Mouse (Mus musculus) R1 (cell line): ENCODE measurements around the gene Hcst.

Experiments
- DNase-seq: peaks from one replicate; pipeline ENCODE4 v3.0.0-alpha.2; 2018; ENCODE audit warnings: low read depth, low spot score

Hcst gene

DNA sequence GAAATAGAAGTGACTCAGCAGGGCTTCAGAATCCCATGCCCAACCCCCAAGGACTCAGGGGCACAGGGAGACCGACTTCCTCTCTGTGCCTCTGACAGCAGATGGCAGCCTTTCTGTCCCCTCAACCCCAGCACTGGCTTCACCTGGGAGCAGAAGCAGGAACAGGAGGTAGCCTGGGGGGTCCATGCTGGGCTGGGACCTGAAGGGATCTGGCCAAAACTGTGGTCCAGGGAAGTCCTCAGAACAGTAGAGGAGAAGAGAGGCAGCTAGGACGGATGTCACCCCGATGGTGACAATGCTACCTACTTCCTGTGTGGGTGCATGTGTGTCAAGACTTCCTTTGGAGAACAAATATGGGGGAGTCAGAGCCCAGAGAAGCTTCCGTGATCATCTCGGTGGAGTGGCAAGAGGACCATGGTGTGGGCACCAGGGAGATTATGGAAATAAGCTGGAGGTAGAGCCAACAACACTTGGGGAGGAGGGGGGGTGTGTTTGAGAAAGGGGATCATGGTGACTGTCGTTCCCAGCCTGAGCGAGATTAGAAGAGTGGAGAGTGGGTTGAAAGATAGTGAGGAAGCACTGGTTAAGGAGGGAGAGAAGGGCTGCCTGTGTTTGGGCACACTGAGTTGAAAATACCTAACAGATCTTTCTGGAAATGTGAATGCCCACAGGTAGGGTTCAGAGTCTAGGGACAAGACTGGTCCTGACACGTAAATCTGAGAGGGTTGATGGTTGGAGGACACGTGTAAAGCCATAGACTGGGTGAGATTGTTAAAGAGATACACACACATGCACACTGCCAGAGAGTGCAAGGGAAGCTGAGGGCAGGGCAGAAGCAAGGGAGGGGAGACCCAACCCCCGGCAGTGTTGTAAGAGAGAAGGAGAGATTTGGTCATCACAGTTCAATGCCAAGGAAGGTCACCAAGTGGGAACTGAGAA, at the start of gene Hcst:
Hcst (minus strand) TSS at position 294 of the 939 bp plus-strand sequence.
- DNase-seq = no peak

DNA sequence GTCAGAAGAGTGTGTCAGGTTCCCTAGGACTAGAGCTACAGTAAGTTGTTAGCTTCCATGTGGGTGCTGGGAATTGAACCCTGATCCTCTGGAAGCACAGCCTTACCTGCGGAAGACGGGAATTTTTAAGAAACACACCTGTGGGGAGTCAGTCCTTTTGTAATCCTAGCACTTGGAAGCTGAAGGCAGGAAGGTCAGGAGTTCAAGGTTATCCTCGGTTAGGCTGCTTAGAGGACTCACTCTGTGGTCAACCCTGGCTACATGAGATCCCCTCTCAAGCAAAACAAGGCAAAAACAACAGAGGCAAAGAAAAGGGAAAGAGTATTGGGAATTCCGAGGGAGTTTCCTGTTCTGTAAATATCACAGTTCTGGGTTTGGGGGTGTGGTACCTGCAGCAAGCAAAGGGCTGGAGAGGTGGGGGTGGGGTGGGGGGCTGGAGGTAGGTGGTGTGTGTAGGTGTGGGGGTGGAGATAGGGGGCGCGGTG, 45.2 kb upstream of the Hcst start:
- DNase-seq = peak; percentile 97

DNA sequence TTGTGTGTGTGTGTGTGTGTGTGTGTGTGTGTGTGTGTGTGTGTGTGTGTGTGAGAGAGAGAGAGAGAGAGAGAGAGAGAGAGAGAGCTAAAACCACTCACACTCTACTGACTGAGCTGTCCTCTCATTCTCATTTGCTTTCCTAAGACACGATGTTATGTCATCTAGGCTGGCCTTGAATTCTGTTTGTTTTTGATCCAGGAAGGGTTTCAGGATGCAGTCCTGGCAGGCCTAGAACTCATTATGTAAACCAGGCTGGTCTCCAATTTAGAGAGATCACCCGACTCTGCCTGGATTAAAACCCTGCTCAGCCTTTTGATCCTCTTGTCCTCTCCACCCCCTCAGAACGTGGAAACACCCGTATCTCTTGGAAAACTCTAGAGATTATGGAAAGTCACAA, 44.3 kb upstream of the Hcst start:
- DNase-seq = peak; percentile 81

DNA sequence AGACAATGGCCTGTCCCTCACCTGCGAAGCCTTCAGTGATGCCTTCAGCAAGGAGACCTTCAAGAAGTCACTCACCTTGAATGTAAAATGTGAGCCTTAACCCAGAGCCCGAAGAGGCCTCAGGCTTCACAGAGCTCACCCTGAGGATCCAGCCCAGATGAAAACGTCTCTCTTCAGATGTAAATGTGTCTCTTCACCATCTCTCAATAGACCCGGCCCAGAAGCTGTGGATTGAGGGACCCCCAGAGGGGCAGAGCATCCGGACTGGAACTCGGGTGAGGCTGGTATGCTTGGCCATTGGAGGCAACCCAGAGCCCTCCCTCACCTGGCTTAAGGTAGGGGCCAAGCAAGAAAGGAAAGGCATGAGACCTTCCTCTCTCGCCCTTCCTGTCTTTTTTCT, 43.9 kb upstream of the Hcst start:
- DNase-seq = peak; percentile 92

DNA sequence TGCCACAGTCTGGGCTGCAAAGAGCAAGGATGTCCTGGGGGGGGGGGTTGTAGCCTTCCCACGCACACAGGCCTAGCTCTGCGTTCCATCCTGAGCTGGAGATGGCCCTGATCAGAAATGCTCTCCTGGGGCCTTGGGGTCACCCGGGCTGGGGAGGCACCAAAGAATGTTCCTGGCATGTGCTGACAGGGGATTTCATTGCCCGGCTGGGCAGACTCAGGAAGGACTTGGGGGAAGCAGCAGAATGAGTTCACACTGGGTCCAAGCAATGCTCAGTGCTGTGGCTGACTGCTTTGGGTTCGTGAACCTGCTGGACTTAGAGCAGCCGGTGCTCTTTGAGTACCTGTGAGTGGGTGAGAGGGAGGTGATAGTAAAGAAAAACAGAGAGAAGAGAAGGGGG, 39.8 kb upstream of the Hcst start:
- no peak for DNase-seq

DNA sequence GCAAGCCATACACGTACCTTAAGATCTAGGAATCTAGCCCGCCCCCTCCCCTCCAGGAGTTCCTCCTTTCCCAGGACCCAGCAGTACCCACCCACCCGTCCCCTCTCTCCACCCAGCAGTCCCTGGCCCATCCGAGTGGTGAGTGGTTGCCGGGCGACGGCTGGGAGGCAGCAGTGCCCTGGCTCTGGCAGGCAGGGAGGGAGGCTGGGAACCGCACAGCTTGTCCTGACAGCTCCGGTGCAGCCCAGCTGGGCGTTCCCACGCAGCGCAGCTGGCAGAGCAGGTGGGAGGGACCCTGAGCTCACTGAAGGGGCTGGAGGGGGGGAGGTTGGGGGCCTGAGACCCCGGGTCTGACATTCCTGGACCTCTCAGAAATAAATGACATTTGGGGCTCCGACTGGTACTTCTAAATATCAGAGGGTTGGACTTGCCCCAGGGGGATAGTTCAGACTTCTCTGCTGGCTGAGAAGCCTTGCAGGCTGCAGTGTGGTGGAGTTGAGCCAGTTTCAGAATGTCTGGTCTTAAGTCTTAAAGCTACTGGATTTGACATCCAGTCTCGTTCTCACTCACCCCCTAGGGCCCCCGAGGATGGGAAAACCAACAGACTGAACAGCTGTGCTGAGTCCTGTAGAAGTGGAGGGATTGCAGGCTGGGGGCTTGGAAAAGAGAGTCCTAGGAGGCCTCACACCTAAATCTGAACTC, 38.1 kb upstream of the Hcst start, which contains the start of the genes Kirrel2 and Nphs1:
Kirrel2 (minus strand) TSS at position 62 of the 702 bp plus-strand sequence.
Nphs1 (plus strand) TSS at position 687 of the 702 bp plus-strand sequence.
- peak; percentile 57 for DNase-seq

DNA sequence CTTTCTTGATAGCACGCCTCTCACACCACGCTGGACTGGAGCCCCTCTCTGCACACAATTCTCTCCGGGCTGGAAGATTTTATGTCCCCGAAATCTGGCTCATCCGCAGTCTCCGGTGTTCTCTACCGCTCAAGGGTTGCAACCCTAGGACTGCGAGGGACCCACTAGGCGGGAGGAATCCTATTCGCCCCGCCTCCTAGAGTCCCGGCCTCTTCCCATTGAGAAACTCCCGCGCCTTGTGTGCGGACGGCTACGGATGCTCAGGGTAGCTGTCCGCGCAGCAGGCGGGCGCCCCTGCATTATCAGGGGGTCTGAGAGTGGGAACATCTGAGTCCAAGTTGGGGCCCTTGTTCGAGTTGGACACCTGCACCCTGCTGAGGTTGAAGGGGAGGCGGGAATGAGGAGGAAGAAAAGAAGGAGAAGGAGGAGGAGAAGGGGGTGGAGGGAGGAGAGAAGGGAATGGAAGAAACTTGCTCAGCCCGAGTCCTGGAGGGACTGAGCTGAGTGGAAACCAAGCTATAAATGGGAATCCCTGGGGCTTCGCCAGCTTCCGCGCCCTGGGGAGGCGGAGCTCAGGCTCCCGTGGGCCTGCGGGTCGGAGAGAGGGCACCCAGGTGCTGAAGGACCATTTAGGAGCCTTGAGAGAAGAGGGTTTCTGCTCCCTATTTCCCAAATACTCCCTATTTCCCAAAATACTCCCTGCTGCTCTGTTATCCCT, 37.4 kb upstream of the Hcst start:
- DNase-seq = peak; percentile 73

DNA sequence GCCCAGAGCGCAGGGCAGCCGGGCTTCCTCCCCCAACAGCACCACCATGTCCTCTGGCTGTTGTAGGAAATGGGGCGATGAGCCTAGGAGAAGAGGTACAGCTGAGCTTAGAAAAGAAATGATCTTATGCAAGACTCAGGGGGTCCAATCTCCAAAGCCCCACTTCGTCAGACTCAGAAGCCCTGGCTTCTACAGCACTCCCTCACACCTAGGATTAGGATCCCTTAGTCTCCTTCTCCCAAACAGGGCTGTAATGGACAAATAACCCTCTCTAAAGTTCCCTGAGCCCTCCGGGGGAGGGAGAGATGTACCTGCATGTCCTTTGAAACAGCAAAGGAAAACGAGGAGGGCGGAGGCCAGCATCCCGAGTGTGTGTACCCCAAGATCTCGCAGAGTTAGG, 36.8 kb upstream of the Hcst start:
- no peak for DNase-seq

DNA sequence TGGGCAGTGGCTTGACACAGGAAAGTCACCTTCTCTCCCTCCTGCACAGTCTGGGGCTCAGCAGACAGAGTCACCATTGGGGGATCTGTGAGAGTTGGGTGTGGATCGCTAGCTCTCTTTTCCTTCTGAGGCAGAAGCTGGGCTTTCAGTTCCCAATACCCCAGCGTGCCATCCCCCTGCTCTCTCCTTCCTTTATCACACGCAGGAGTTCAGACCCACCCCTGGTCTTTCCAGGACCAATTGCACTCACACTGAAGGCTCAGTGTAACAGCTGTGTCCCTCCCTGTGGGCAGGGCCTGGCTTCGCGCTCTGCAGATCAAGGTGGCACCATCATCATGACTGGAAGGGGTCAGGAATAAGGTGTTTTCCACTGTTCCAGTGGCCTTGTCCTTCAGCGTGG, 34.6 kb upstream of the Hcst start:
- DNase-seq = peak; percentile 48

DNA sequence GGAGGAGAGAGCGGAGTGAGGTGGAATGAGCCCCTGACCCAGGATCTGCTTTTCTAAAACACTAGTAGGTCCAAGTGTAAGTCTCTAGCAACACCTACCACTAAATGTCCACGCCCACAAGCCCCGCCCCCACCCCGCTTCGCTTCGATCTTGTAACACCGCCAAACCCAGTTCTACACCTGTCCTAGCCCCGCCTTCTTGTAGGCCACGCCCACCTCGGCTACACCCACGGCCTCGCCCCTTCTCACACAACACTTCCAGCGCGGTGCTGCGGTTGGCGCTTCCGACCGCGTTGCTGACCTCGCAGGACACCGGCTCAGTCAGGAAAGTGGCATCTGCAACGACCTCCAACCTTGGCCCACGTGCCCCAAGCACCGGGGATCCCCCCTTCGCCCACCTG, 34.1 kb upstream of the Hcst start:
- DNase-seq = peak; percentile 95

DNA sequence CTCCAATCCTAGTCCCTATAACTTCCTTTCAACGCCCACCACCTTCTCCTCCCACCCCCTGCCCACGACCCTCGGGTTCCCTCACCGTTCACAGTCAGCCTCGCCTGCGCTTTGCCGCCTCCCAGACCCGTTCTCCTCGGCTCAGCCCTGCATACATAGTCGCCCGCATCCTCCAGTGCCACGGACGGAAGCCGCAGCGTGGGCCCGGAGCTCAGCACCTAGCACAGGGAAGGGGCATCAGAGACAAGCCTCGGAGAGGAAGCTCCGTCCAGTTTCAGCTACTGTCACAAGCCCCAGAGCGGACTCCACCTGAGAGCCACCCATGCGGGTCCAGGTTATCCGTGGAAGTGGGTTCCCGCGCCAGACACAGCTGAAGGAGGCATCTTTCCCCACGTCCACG, 33.7 kb upstream of the Hcst start:
- DNase-seq = no peak

DNA sequence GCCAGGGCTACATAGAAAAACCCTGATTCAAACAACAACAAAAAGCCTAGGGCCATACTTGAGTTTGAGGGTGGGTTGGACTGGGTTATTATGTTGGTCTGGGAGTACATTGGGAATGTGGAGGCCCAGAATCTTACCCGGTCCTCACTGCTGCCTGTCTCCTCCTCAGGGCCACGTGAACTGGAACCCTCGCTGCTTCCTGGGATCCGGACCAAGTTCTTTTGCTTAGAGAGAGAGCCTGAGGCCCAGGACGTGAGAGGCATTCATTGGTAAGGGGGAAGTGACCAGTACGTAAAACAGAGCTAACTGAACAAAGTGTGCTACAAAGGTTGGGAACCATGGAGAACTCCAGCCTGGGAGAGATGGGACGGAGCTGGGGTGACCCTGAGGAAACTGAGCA, 30.6 kb upstream of the Hcst start:
- DNase-seq = no peak

DNA sequence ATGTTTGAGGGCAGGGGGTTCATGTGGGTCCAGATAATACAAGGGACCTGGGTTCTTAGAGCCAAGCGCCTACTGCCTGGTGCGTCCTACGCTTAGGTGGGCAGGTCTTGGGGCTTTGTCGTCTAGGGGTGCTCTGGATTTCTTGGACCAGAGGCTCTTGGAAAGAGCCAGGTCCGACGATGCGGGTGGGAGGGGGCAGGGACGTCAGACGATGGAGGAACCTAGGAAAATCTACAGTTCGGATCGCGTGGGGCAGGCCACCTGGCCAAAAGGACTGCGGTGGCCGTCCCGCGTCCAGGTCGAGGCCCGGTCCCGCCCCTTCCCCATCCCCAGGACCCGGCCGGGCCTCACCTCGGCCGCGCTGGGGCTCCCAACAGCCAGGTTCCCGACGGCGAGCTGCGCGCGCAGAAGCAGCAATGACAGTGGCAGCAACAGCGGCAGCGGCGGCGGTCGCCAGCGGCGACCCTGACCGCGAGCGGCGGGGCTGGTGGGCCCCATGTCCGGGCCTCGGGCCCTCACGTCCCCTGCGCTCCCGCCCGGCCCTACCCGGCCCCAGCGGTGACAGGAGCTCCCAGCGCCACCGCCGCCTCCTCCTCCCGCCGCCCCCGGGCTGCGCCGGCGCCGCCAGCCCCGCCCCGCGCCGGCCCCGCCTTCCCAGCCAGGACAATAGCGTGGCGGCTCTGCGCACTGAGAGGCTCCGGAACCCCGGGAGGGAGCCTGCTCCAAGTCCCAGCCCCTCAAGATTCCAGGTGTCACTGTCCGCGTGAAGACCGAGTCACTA, 25.5 kb upstream of the Hcst start, which contains the start of gene Aplp1:
Aplp1 (minus strand) TSS at position 565 of the 781 bp plus-strand sequence.
- DNase-seq = peak; percentile 78

DNA sequence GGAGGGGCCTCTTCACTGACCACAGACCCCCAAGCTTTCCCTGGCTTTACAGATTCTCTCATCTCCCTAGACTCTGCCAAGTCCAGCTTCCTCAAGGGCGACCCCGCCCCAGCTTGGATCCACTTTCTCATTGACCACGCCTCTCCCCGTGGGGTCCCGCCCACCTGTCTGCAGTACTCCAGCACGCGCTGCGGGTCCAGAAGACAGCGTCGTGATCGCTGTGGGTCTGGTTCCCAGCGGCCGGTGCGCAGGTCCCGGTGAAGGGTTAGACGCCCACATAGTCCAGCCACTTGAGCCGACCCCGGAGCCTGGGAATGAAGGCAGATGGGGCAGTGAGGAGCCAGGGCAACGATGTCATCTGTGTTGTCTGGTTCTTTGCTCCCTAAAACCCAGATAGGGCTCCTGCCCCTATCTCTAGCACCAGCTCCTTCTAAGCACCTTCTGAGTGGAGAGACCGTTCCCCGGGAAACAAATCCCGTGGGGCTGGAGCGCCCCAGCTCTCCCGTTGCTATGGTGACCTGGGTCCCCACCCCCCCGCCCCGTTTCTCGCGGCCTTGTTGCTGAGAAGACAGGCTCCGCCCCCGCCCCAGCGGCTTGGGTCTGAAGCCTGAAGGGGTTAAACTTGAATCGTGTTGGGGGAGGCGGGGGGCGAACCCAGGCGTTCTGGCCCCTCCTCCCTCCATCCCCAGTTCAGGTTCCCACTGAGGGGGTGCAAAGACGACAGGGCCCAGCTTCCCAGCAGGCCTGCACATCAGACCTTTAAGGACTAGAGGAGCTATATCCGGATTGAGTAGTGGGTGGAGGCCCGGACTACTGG, 24.7 kb upstream of the Hcst start:
- DNase-seq = peak; percentile 91

DNA sequence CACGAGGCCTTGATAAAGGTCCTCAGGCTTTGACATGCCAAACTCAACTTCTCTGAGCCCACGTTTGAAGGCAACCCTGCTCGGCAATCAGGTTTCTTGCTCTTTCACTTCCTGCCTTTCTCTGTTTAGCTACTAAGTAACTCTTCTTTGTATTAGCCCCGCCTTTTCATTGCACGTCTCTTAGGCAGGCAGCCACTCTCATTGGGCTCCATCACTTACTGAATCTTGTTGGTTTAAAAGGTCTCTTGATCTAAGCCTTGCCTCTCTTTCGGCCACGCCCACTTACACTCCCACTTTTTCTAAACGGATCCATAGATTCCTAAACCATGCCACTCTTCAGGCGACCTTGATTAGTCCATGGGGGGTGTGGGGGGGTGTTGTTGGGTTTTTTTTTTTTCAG, 24.0 kb upstream of the Hcst start:
- DNase-seq = peak; percentile 93

DNA sequence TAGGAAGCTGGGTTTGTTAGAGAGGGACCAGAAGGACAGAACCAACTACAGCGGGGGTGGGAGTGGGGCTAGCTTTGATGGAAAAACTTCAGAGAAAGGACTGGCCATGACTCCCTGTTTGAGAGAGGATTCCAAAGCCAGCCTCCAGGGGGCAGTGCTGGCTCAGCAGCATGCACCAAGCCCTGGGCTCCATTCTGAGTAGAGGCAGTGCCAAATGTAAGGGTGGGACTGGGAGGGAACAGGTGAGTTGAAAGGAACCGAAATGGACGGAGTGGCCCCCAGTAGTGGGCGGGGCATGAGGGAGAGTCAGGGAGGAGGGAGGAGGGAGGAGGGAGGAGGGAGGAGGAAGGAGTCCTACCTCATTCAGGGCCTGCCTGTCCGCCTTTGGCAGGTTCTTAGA, 21.0 kb upstream of the Hcst start:
- peak; percentile 92 for DNase-seq

DNA sequence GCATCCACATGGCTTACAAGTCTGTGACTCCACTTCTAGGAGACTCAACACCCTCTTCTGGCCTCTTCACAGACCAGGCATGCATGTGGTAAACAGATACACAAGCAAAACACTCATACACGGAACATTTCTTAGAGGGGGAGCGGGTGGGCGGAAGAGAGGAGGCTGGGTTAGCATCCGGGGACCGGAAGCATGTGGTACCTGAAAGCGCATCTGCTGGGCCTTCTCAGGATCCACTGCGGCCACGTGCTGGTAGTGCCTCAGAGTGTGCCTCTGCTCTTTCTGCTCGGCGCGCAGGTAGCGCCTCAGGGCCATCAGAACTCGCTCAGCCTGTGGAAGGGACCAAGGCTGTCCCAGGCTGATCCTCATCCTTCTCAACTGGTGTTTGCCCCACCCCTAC, 20.1 kb upstream of the Hcst start:
- DNase-seq = peak; percentile 53

DNA sequence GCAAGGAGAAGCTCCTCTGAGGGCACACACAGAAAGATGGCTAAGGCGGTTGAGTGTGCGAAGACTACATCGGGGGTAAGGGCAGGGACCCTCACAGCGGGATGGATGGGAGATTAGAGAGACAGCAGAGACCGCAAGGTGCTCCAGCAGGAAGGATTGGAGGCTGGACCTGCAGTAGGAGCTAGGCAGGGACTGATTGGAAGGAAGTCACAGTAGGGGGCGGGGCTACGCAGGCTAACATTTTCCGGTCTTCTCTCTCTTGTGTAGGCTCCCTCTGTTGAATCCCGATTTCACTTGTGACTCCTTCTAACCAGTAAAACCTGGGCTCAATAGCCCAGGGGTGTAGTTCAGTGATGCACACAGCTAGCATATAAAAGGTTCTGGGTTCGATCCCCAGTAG, 17.2 kb upstream of the Hcst start:
- DNase-seq = peak; percentile 96

DNA sequence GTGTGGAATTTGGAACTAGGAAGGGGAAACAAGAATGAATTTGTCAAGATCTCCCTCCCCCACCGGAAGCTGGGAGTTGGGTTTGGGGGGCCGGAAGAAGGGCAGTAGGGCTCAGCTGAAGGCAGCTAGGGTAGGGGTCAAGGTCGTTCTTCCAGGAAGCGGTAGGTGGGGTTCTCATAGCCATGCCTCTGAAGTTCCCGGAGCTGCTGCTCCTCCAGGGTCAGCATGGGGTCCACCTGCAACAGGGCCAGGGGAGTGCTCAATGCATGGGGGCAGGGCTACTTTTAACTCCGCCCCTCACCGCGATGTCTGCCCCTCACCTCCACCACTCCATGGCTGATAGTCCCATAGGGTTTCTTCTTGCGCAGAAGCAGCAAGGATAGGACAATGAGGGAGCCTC, 15.5 kb upstream of the Hcst start:
- DNase-seq = peak; percentile 95

DNA sequence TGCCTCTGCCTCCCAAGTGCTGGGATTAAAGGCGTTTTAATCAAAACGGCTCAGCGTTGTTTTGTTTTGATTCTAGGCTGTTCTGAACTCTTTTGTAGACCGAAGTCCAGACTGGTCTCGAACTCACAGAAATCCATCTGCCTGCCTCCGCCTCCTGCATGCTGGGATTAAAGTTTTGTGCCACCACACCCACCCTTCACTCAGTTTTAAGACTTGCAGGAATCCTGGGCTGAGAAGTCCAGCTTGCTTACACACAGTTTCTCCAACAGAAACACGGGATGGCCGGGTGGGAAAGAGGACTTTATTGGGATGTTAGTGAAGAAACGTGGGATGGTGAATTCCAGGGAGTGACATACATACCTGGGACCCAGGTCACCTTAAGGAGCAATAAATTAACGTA, 15.0 kb upstream of the Hcst start:
- peak; percentile 77 for DNase-seq
